Mouse (Mus musculus): Measurements from ENCODE around the gene Serpinb1c. TPM values are rescaled to one million over a fixed set of nuclear protein-coding genes. Genes with fewer than 3 reads are reported as not detected.

The Serpinb1c gene
- polyA plus RNA-seq, 1 experiment from 2014 or later, result 0.15 TPM

GRCm38 (mm10) chr13:32851967-32852366 is 46.0 kb downstream of the Serpinb1c start:
- WGBS, result 14% methylated on average over 7 of the region's 7 CpGs
- ATAC-seq (ENCODE audit: low read depth), result peak; percentile 83
- Histone ChIP-seq H3K4me1 (ENCODE audit: control insufficient read depth, insufficient read depth, low read length) (no peaks in the 10 kb centered on the region), H3K4me3 (ENCODE audit: low read depth, low read length) (no peak overlapping the region), H3K9me3 (ENCODE audit: control insufficient read depth, low read length) (no peaks in the 10 kb centered on the region), H3K27me3 (ENCODE audit: control insufficient read depth, insufficient read depth, low read length) (no peaks in the 10 kb centered on the region), H3K4me2 (ENCODE audit: low read depth, low read length) (no peak overlapping the region), H3K9ac (replicated peaks; ENCODE audit: low read depth, low read length) (no peak overlapping the region), H3K36me3 (ENCODE audit: control insufficient read depth, insufficient read depth, low read length) (no peaks in the 10 kb centered on the region), H3K27ac (ENCODE audit: low read depth, low read length) (no peak overlapping the region)

- WGBS, result 68% methylated on average over 10 of the region's 10 CpGs
- Histone ChIP-seq H3K27me3 (ENCODE audit: control insufficient read depth, insufficient read depth, low read length) (no peaks in the 10 kb centered on the region), H3K4me3 (ENCODE audit: low read depth, low read length) (no peak within 1 kb of the TSS), H3K9me3 (ENCODE audit: control insufficient read depth, low read length) (no peaks in the 10 kb centered on the region), H3K4me1 (ENCODE audit: control insufficient read depth, insufficient read depth, low read length) (no peaks in the 10 kb centered on the region), H3K27ac (ENCODE audit: low read depth, low read length) (no peak within 1 kb of the TSS), H3K4me2 (ENCODE audit: low read depth, low read length) (no peak within 1 kb of the TSS), H3K36me3 (ENCODE audit: control insufficient read depth, insufficient read depth, low read length) (no peaks in the 10 kb centered on the region), H3K9ac (replicated peaks; ENCODE audit: low read depth, low read length) (no peak within 1 kb of the TSS)
- ATAC-seq (ENCODE audit: low read depth), result no peak
Observed at GRCm38 (mm10) chr13:32850668-32851404, 47.2 kb downstream of the Serpinb1c start, which contains the start of gene Serpinb1a. Serpinb1a (minus strand) TSS chr13:32851185.

DNA sequence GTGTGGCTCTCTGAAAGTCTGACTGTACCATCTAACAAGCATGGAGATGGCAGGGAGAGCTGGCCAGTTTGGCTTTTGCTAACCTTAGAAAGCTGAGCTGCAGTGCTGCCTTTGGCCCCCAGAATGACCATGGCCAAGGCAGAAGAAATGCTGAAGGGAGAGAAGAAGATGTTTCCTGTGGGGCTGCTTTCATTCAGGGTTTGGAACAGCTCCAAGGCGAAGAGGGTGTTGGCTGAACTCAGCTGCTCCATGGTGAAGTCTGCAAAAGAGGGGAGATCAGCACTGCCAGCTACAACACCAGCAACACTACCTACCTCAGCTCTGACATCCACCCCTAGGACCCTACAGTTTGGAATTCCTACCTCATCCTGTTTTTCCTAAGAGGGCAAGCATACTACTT is 47.9 kb downstream of the Serpinb1c start:
- no peak overlapping the region for H3K4me2 ChIP-seq (ENCODE audit: low read depth, low read length)
- H3K4me1 ChIP-seq (ENCODE audit: control insufficient read depth, insufficient read depth, low read length), result no peaks in the 10 kb centered on the region
- no peaks in the 10 kb centered on the region for H3K9me3 ChIP-seq (ENCODE audit: control insufficient read depth, low read length)
- no peaks in the 10 kb centered on the region for H3K36me3 ChIP-seq (ENCODE audit: control insufficient read depth, insufficient read depth, low read length)
- no peak overlapping the region for H3K4me3 ChIP-seq (ENCODE audit: low read depth, low read length)
- ATAC-seq (ENCODE audit: low read depth), result no peak
- no peak overlapping the region for H3K27ac ChIP-seq (ENCODE audit: low read depth, low read length)
- 63% methylated on average over 1 of the region's 1 CpGs for WGBS
- no peak overlapping the region for H3K9ac ChIP-seq (replicated peaks; ENCODE audit: low read depth, low read length)
- no peaks in the 10 kb centered on the region for H3K27me3 ChIP-seq (ENCODE audit: control insufficient read depth, insufficient read depth, low read length)

DNA sequence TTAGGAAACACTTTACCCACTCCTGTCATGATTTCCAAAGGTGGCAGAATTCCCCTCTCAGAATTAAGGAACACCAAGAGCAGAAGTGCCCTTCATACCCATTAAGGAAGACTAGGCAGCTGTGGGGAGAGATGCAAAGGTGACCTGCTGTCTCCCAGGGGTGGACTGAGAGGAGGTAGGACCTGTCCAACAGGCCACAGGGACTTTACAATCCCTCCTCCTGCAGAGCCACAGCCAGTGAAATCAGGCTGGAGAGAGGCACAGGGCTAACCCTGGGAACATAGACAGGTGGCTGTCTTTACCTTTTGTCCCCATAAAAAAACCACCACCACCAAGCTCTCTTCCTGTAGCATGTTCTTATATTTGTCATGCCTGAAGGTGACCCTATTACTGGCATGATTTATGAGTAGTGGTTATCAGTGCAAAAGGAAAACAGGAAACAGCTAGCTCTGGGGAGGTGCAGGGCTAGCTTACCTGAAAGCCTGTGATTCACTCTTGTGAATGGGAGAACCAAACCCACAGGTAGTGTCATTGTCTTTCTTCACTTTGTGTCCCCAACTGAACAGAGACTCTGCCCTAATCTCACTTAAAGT is 48.4 kb downstream of the Serpinb1c start:
- no peak overlapping the region for H3K4me2 ChIP-seq (ENCODE audit: low read depth, low read length)
- H3K27ac ChIP-seq (ENCODE audit: low read depth, low read length), result no peak overlapping the region
- no peaks in the 10 kb centered on the region for H3K36me3 ChIP-seq (ENCODE audit: control insufficient read depth, insufficient read depth, low read length)
- ATAC-seq (ENCODE audit: low read depth), result no peak
- no peak overlapping the region for H3K9ac ChIP-seq (replicated peaks; ENCODE audit: low read depth, low read length)
- H3K9me3 ChIP-seq (ENCODE audit: control insufficient read depth, low read length), result no peaks in the 10 kb centered on the region
- no peak overlapping the region for H3K4me3 ChIP-seq (ENCODE audit: low read depth, low read length)
- no peaks in the 10 kb centered on the region for H3K4me1 ChIP-seq (ENCODE audit: control insufficient read depth, insufficient read depth, low read length)
- H3K27me3 ChIP-seq (ENCODE audit: control insufficient read depth, insufficient read depth, low read length), result no peaks in the 10 kb centered on the region

- ATAC-seq (ENCODE audit: low read depth), result no peak
- Histone ChIP-seq H3K9ac (replicated peaks; ENCODE audit: low read depth, low read length) (no peak overlapping the region), H3K27me3 (ENCODE audit: control insufficient read depth, insufficient read depth, low read length) (no peaks in the 10 kb centered on the region), H3K4me1 (ENCODE audit: control insufficient read depth, insufficient read depth, low read length) (no peaks in the 10 kb centered on the region), H3K4me3 (ENCODE audit: low read depth, low read length) (no peak overlapping the region), H3K36me3 (ENCODE audit: control insufficient read depth, insufficient read depth, low read length) (no peaks in the 10 kb centered on the region), H3K4me2 (ENCODE audit: low read depth, low read length) (no peak overlapping the region), H3K9me3 (ENCODE audit: control insufficient read depth, low read length) (no peaks in the 10 kb centered on the region), H3K27ac (ENCODE audit: low read depth, low read length) (no peak overlapping the region)
- 42% methylated on average over 4 of the region's 4 CpGs for WGBS
Observed at GRCm38 (mm10) chr13:32849092-32849491, 48.9 kb downstream of the Serpinb1c start.

DNA sequence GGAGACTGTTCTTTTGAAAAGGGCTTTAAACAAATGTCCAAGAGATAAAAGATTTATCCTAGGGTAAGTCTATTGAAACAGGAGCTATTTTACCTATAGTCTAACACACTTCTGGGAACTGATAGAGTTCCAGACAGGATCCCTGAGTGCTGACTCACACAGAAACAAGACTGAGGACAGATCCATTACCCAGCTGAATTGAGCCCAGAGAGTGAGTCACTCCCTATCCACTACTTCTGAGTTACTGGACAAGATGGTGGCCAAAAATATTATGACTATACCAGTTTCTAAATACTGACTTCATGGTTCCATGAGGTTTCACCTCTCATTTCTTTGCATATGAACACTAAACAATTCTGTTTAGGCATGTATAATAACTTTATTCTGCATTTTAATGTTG is 51.8 kb downstream of the Serpinb1c start:
- H3K27ac ChIP-seq (ENCODE audit: low read depth, low read length), result no peak overlapping the region
- no peaks in the 10 kb centered on the region for H3K4me1 ChIP-seq (ENCODE audit: control insufficient read depth, insufficient read depth, low read length)
- H3K27me3 ChIP-seq (ENCODE audit: control insufficient read depth, insufficient read depth, low read length), result no peaks in the 10 kb centered on the region
- no peak overlapping the region for H3K4me2 ChIP-seq (ENCODE audit: low read depth, low read length)
- H3K9me3 ChIP-seq (ENCODE audit: control insufficient read depth, low read length), result no peaks in the 10 kb centered on the region
- H3K36me3 ChIP-seq (ENCODE audit: control insufficient read depth, insufficient read depth, low read length), result no peaks in the 10 kb centered on the region
- H3K9ac ChIP-seq (replicated peaks; ENCODE audit: low read depth, low read length), result no peak overlapping the region
- no peak overlapping the region for H3K4me3 ChIP-seq (ENCODE audit: low read depth, low read length)
- no peak for ATAC-seq (ENCODE audit: low read depth)

GRCm38 (mm10) chr13:32841349-32841748 is 56.7 kb downstream of the Serpinb1c start:
- no peaks in the 10 kb centered on the region for H3K27me3 ChIP-seq (ENCODE audit: control insufficient read depth, insufficient read depth, low read length)
- H3K4me2 ChIP-seq (ENCODE audit: low read depth, low read length), result no peak overlapping the region
- H3K36me3 ChIP-seq (ENCODE audit: control insufficient read depth, insufficient read depth, low read length), result no peaks in the 10 kb centered on the region
- 91% methylated on average over 3 of the region's 3 CpGs for WGBS
- H3K9ac ChIP-seq (replicated peaks; ENCODE audit: low read depth, low read length), result no peak overlapping the region
- ATAC-seq (ENCODE audit: low read depth), result no peak
- H3K27ac ChIP-seq (ENCODE audit: low read depth, low read length), result no peak overlapping the region
- no peak overlapping the region for H3K4me3 ChIP-seq (ENCODE audit: low read depth, low read length)
- H3K4me1 ChIP-seq (ENCODE audit: control insufficient read depth, insufficient read depth, low read length), result no peaks in the 10 kb centered on the region
- no peaks in the 10 kb centered on the region for H3K9me3 ChIP-seq (ENCODE audit: control insufficient read depth, low read length)

DNA sequence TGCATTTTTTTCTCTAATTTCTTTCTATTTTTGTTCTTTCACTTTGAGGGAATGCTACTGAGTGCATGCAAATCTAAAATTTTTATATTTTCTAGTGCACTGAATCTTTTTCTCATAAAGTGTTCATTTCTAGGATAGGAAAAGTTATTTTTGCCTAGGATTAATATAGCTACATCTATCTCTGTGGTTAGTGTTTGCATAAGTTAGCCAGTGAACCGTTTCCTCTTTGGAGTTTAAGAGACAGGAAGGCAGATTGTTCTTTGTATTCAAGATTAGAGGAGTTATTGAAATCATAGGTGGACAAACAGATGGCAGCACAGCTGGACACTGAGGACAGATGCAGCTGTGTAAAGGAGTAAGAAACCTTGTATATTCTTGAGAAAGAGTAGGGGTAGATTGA is 58.7 kb downstream of the Serpinb1c start:
- no peaks in the 10 kb centered on the region for H3K4me1 ChIP-seq (ENCODE audit: control insufficient read depth, insufficient read depth, low read length)
- H3K4me3 ChIP-seq (ENCODE audit: low read depth, low read length), result no peak overlapping the region
- H3K9me3 ChIP-seq (ENCODE audit: control insufficient read depth, low read length), result no peaks in the 10 kb centered on the region
- no peak overlapping the region for H3K9ac ChIP-seq (replicated peaks; ENCODE audit: low read depth, low read length)
- WGBS, result 59% methylated on average over 1 of the region's 1 CpGs
- no peak overlapping the region for H3K27ac ChIP-seq (ENCODE audit: low read depth, low read length)
- no peak overlapping the region for H3K4me2 ChIP-seq (ENCODE audit: low read depth, low read length)
- ATAC-seq (ENCODE audit: low read depth), result no peak
- no peaks in the 10 kb centered on the region for H3K27me3 ChIP-seq (ENCODE audit: control insufficient read depth, insufficient read depth, low read length)
- no peaks in the 10 kb centered on the region for H3K36me3 ChIP-seq (ENCODE audit: control insufficient read depth, insufficient read depth, low read length)

DNA sequence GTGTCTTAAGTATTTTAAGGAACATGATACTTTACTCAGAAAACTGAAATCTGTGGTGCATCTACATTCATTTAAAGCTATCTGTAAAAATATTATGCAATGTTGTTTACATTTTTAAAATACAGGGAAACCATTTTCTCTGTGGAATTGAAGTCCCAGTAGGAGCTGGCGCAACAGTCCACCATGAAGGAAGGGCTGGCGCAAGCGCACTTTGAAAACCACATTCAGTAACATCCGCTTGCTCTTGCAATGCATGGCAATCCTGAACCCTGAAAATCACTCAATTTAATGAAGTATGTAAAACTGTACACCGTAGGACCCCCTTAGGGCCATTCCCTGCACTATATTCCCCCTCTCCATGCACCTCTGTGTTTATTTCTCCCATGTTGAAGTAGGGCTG is 63.5 kb downstream of the Serpinb1c start:
- no peaks in the 10 kb centered on the region for H3K9me3 ChIP-seq (ENCODE audit: control insufficient read depth, low read length)
- no peak for ATAC-seq (ENCODE audit: low read depth)
- no peaks in the 10 kb centered on the region for H3K27me3 ChIP-seq (ENCODE audit: control insufficient read depth, insufficient read depth, low read length)
- 0 out of 2 replicates have a peak, but pooled peaks cover 3% of the 10 kb centered on the region for H3K4me1 ChIP-seq (ENCODE audit: control insufficient read depth, insufficient read depth, low read length)
- no peak overlapping the region for H3K27ac ChIP-seq (ENCODE audit: low read depth, low read length)
- H3K4me2 ChIP-seq (ENCODE audit: low read depth, low read length), result no peak overlapping the region
- no peaks in the 10 kb centered on the region for H3K36me3 ChIP-seq (ENCODE audit: control insufficient read depth, insufficient read depth, low read length)
- WGBS, result 91% methylated on average over 5 of the region's 5 CpGs
- H3K4me3 ChIP-seq (ENCODE audit: low read depth, low read length), result no peak overlapping the region
- no peak overlapping the region for H3K9ac ChIP-seq (replicated peaks; ENCODE audit: low read depth, low read length)
